In genomic region chr9:13492807-13493206, GRCm38 (mm10) we compare ENCODE assay signal across 35 mouse cellular contexts. TPM values are rescaled to one million over a fixed set of nuclear protein-coding genes. Genes with fewer than 3 reads are reported as not detected.
A peak's percentile ranks its signal among the peaks of the same experiment; 100 is the strongest.
DNase-seq lines count a peak whose midpoint lies in the region; ATAC-seq lines count a peak whose summit lies in the region.
"Had no signal": no experiment of that assay in that cellular context is flagged by ENCODE, and none has a peak within 500 bp of the region (broad histone marks: within the 10 kb centered on the region; RNA-seq: fewer than 3 reads in every experiment).

No protein-coding gene starts in this region.

- ATAC-seq in common myeloid progenitor, adult 5-6 weeks (replicated peaks; ENCODE audit: low read depth, poor library complexity, severe bottlenecking) = peak; percentile 52; the same call in 1 of the 2 replicates
- ATAC-seq in megakaryocyte, adult 5-6 weeks (ENCODE audit: poor library complexity, severe bottlenecking) = peak; percentile 56
- ATAC-seq: activated CD4-positive, CD25-positive, alpha-beta regulatory T cell, adult 4 months; CD4-positive, CD25-positive, alpha-beta regulatory T cell, adult 4 months; forebrain, embryonic 14.5 days; forebrain, postnatal 0 days had no signal

- DNase-seq in heart, adult 11 months = peak; percentile 45
- no peak for DNase-seq in heart, postnatal 4 days
- no peak for DNase-seq in urinary bladder, adult 2 months (ENCODE audit: low spot score)
- no peak for DNase-seq in right cerebral cortex, adult 18-20 months
- DNase-seq in right cerebral cortex, postnatal 25 days = no peak
- DNase-seq: adrenal gland, adult 8-10 months; adrenal gland, postnatal 25 days; cerebellum, adult 11-12 months; cerebellum, adult 8-10 months; cerebellum, postnatal 10 days; cerebellum, postnatal 36 days; forebrain, postnatal 0 days; gastrocnemius, adult 2 months; gastrocnemius, postnatal 14 days; heart, adult 2 months; heart, postnatal 14 days had no signal

RNA-seq across cellular contexts. Expression of gene Gm17571, which starts 46.3 kb away (rescaled TPM):
- total RNA-seq in heart, postnatal 4 days (2021) = not detected
- not detected in 2 replicates for total RNA-seq in common myeloid progenitor, adult 5-6 weeks (2017)
- total RNA-seq in megakaryocyte, adult 5-6 weeks (2015) = not detected in 2 replicates
- not detected in 2 replicates for total RNA-seq in megakaryocyte, adult 5-6 weeks (2017)
- polyA plus RNA-seq in urinary bladder, adult 2 months (2012; rRNA removed) = not detected in 2 replicates
- total RNA-seq: adrenal gland, adult 8-10 months; adrenal gland, postnatal 25 days; forebrain, postnatal 0 days; gastrocnemius, adult 2 months; gastrocnemius, postnatal 14 days; gastrocnemius, postnatal 4 days; heart, adult 2 months; heart, postnatal 14 days; hematopoietic stem cell, adult 5-6 weeks; MEL had no signal
- polyA plus RNA-seq: activated CD4-positive, CD25-positive, alpha-beta regulatory T cell, adult 4 months; brain, embryonic 14.5 days; C2C12; CD4-positive, CD25-positive, alpha-beta regulatory T cell, adult 4 months; embryonic facial prominence, embryonic 11.5 days; embryonic facial prominence, embryonic 14.5 days; forebrain, embryonic 11.5 days; forebrain, embryonic 14.5 days; forebrain, postnatal 0 days; frontal cortex, adult 2 months; heart, adult 2 months; heart, embryonic 10.5 days; heart, embryonic 13.5 days; heart, embryonic 16.5 days; hindbrain, embryonic 12.5 days; hindbrain, embryonic 15.5 days had no signal
